Mouse (Mus musculus) liver, embryonic 14.5 days (tissue): ENCODE measurements around the gene Mdc1.
A peak's percentile ranks its signal among the peaks of the same experiment; 100 is the strongest.

ENCODE experiments used
- CTCF ChIP-seq: IDR thresholded peaks from 2 replicates; pipeline ENCODE4 v1.5.1; 2016; ENCODE audit warnings: antibody characterized with exemption, low read depth, control low read depth
- EP300 ChIP-seq: IDR thresholded peaks from 2 replicates; pipeline ENCODE4 v1.6.1; 2016; ENCODE audit warnings: antibody characterized with exemption, low read depth

GRCm38 (mm10) chr17:35870884-35871696 lies 29.8 kb downstream of the Mdc1 start:
- TF ChIP-seq EP300 (no peak), CTCF (peak; percentile 75)
